Mouse (Mus musculus) gastrocnemius, adult 18-20 months (tissue): ENCODE results near the gene Myo1g. TPM values are rescaled to one million over a fixed set of nuclear protein-coding genes. Genes with fewer than 3 reads are reported as not detected.

ENCODE experiments used
- microRNA-seq: library from miRNA; unstranded; fragments of <30 nt; microRNA quantifications from one replicate; pipeline ENCODE4 v1.2.0, GENCODE M21; 2021
- total RNA-seq, 2 experiments: library from RNA; stranded (reverse); gene quantifications; 2 replicates each; pipeline ENCODE4 v1.2.3; 2021

Gene Myo1g
- total RNA-seq, 2 experiments from 2014 or later = 0.45 to 0.80 TPM

Small RNA genes within 50 kb of the gene (microRNA-seq; reads per million reads assigned to microRNA genes)
- not detected for gene Gm22123

Other genes starting within 250 kb of the Myo1g start
- 10 to 100 TPM; 65.8 to 66.8 TPM for gene Tmed4, start 246.1 kb downstream of the Myo1g start, total RNA-seq
- 100 to 1,000 TPM; 668 to 737 TPM for gene Ogdh, start 229.3 kb downstream of the Myo1g start, total RNA-seq
- 10 to 100 TPM; 49.3 to 51.1 TPM for gene Zmiz2, start 131.9 kb downstream of the Myo1g start, total RNA-seq
- gene Ppia, start 105.5 kb downstream of the Myo1g start, total RNA-seq = 100 to 1,000 TPM; 185 to 242 TPM
- 10 to 100 TPM; 61.3 to 63.7 TPM for gene H2afv, start 76.5 kb downstream of the Myo1g start, total RNA-seq
- 10 to 100 TPM; 19.0 to 21.1 TPM for gene Purb, start 45.0 kb downstream of the Myo1g start, total RNA-seq
- 10 to 100 TPM; 21.9 to 26.8 TPM for gene Ccm2, start 25.9 kb upstream of the Myo1g start, total RNA-seq
- under 1 TPM; 0.74 to 0.87 TPM for gene Nacad, start 85.1 kb upstream of the Myo1g start, total RNA-seq
- 10 to 100 TPM; 62.9 to 64.4 TPM for gene Tbrg4, start 105.1 kb upstream of the Myo1g start, total RNA-seq
- not detected for gene Wap, start 117.7 kb upstream of the Myo1g start, total RNA-seq
- gene Ramp3, start 137.6 kb upstream of the Myo1g start, total RNA-seq = 1 to 10 TPM in 1 of 2 experiments, under 1 TPM in 1; 0.48 to 1.1 TPM